Mouse (Mus musculus) neutrophil, adult 65 days (primary cell): ENCODE results near the gene Olfr1497. TPM values are rescaled to one million over a fixed set of nuclear protein-coding genes. Genes with fewer than 3 reads are reported as not detected.

Experiments
- total RNA-seq: library from RNA; stranded (reverse); gene quantifications from 2 replicates; pipeline ENCODE4 v1.2.4, GENCODE M21; 2023

Gene Olfr1497
- not detected in 2 replicates for total RNA-seq

DNA sequence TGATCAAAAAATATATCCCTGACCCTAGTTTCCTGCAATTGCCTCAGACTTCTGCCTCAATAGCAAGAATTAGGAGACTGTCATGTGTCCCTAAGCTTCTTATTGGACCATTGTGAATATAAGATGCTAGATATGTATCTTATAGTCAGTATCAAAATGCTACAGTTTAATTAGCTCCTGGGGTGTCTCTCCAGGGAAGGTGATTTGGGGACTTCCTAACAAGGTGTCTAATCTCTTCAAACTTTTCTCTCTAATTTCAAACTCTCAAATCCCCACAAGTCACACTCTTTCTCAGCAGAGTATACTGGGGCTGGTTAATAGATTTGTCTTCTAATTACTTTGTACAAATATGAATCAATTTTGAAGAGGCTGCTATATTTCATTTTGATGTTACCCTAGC lies at the start of gene Olfr1497:
Olfr1497 (minus strand) TSS at position 101 of the 400 bp plus-strand sequence.

GRCm38 (mm10) chr19:13830388-13830787 lies 32.4 kb upstream of the Olfr1497 start, which contains the start of gene Olfr1500:
Gene Olfr1500 (minus strand): TSS chr19:13830488.

GRCm38 (mm10) chr19:13819347-13819746 lies 21.3 kb upstream of the Olfr1497 start, which contains the start of gene Olfr1499:
Gene Olfr1499 (minus strand): TSS chr19:13819447.

GRCm38 (mm10) chr19:13777578-13777977 lies 20.4 kb downstream of the Olfr1497 start, which contains the start of gene Olfr1496:
Gene Olfr1496 (plus strand): TSS chr19:13777878.

GRCm38 (mm10) chr19:13764306-13764705 lies 33.7 kb downstream of the Olfr1497 start, which contains the start of gene Olfr1495:
Gene Olfr1495 (plus strand): TSS chr19:13764606.

Other genes with a start within 250 kb of the Olfr1497 start
- gene Olfr1484, start 214.7 kb downstream of the Olfr1497 start, total RNA-seq, result not detected in 2 replicates
- not detected in 2 replicates for gene Olfr1487, start 180.8 kb downstream of the Olfr1497 start, total RNA-seq
- not detected in 2 replicates for gene Olfr1489, start 166.6 kb downstream of the Olfr1497 start, total RNA-seq
- not detected in 2 replicates for gene Olfr1490, start 147.1 kb downstream of the Olfr1497 start, total RNA-seq
- not detected in 2 replicates for gene Olfr1491, start 100.9 kb downstream of the Olfr1497 start, total RNA-seq
- gene Olfr1493-ps1, start 74.9 kb downstream of the Olfr1497 start, total RNA-seq, result not detected in 2 replicates
- gene Olfr1494, start 58.5 kb downstream of the Olfr1497 start, total RNA-seq, result not detected in 2 replicates
- not detected in 2 replicates for gene Olfr1495, start 33.6 kb downstream of the Olfr1497 start, total RNA-seq
- gene Olfr1496, start 20.3 kb downstream of the Olfr1497 start, total RNA-seq, result not detected in 2 replicates
- gene Olfr1499, start 21.2 kb upstream of the Olfr1497 start, total RNA-seq, result not detected in 2 replicates
- gene Olfr1500, start 32.3 kb upstream of the Olfr1497 start, total RNA-seq, result not detected in 2 replicates
- not detected in 2 replicates for gene Olfr1501, start 52.5 kb upstream of the Olfr1497 start, total RNA-seq
- gene Olfr1502, start 63.6 kb upstream of the Olfr1497 start, total RNA-seq, result not detected in 2 replicates
- gene Olfr1504, start 99.7 kb upstream of the Olfr1497 start, total RNA-seq, result not detected in 2 replicates
- gene Olfr1505, start 115.3 kb upstream of the Olfr1497 start, total RNA-seq, result not detected in 2 replicates